Mouse (Mus musculus): ENCODE measurements around the gene Prorsd1. TPM values are rescaled to one million over a fixed set of nuclear protein-coding genes. Genes with fewer than 3 reads are reported as not detected.

Gene Prorsd1
- total and polyA plus RNA-seq, 2 experiments = 4.1 to 15.8 TPM

GRCm38 (mm10) chr11:29509421-29509820, 5.4 kb downstream of the Prorsd1 start:
- Histone ChIP-seq H3K27me3 (ENCODE audit: control insufficient read depth, insufficient read depth, low read length) (no peaks in the 10 kb centered on the region), H3K79me2 (ENCODE audit: control insufficient read depth, insufficient read depth, low read length) (no peaks in the 10 kb centered on the region; the same call in 1 of the 2 replicates), H3K4me1 (ENCODE audit: control insufficient read depth, insufficient read depth, low read length) (peaks cover 1% of the 10 kb centered on the region; the same call in 1 of the 2 replicates), H3K9ac (ENCODE audit: low read depth, low read length) (no peak overlapping the region), H3K4me3 (ENCODE audit: insufficient read depth, low read depth, low read length) (no peak overlapping the region), H3K27ac (replicated peaks; ENCODE audit: insufficient read depth, low read depth, low read length) (no peak overlapping the region), H3K36me3 (ENCODE audit: control insufficient read depth, insufficient read depth, low read length) (peaks cover 9% of the 10 kb centered on the region)
- no peak for DNase-seq (ENCODE audit: extremely low read depth, low read depth, low spot score)
- TF ChIP-seq CTCF (IDR thresholded peaks at IDR 0.05; ENCODE audit: low read depth, low read length) (no peak), POLR2A (IDR thresholded peaks at IDR 0.05; ENCODE audit: extremely low read depth, insufficient read depth, low read length) (no peak)
- WGBS = 98% methylated on average over 1 of the region's 1 CpGs

- WGBS = 89% methylated on average over 2 of the region's 2 CpGs
- Histone ChIP-seq H3K27ac (replicated peaks; ENCODE audit: insufficient read depth, low read depth, low read length) (no peak overlapping the region), H3K36me3 (ENCODE audit: control insufficient read depth, insufficient read depth, low read length) (no peaks in the 10 kb centered on the region), H3K4me1 (ENCODE audit: control insufficient read depth, insufficient read depth, low read length) (no peaks in the 10 kb centered on the region), H3K9ac (ENCODE audit: low read depth, low read length) (no peak overlapping the region), H3K79me2 (ENCODE audit: control insufficient read depth, insufficient read depth, low read length) (no peaks in the 10 kb centered on the region), H3K4me3 (ENCODE audit: insufficient read depth, low read depth, low read length) (no peak overlapping the region), H3K27me3 (ENCODE audit: control insufficient read depth, insufficient read depth, low read length) (no peaks in the 10 kb centered on the region)
- no peak for DNase-seq (ENCODE audit: extremely low read depth, low read depth, low spot score)
- no peak for TF ChIP-seq POLR2A (IDR thresholded peaks at IDR 0.05; ENCODE audit: extremely low read depth, insufficient read depth, low read length)
- TF ChIP-seq CTCF (IDR thresholded peaks at IDR 0.05; ENCODE audit: low read depth, low read length) = no peak
Observed at GRCm38 (mm10) chr11:29504899-29505625, 9.8 kb downstream of the Prorsd1 start.

- no peak for DNase-seq (ENCODE audit: extremely low read depth, low read depth, low spot score)
- Histone ChIP-seq H3K4me1 (ENCODE audit: control insufficient read depth, insufficient read depth, low read length) (no peaks in the 10 kb centered on the region), H3K79me2 (ENCODE audit: control insufficient read depth, insufficient read depth, low read length) (no peaks in the 10 kb centered on the region), H3K27ac (replicated peaks; ENCODE audit: insufficient read depth, low read depth, low read length) (no peak overlapping the region), H3K27me3 (ENCODE audit: control insufficient read depth, insufficient read depth, low read length) (no peaks in the 10 kb centered on the region), H3K36me3 (ENCODE audit: control insufficient read depth, insufficient read depth, low read length) (no peaks in the 10 kb centered on the region), H3K4me3 (ENCODE audit: insufficient read depth, low read depth, low read length) (no peak overlapping the region), H3K9ac (ENCODE audit: low read depth, low read length) (no peak overlapping the region)
- no peak for TF ChIP-seq POLR2A (IDR thresholded peaks at IDR 0.05; ENCODE audit: extremely low read depth, insufficient read depth, low read length)
- TF ChIP-seq CTCF (IDR thresholded peaks at IDR 0.05; ENCODE audit: low read depth, low read length) = no peak
- WGBS = 90% methylated on average over 10 of the region's 10 CpGs
Observed at GRCm38 (mm10) chr11:29503948-29504893, 10.6 kb downstream of the Prorsd1 start.

GRCm38 (mm10) chr11:29496962-29497361, 17.9 kb downstream of the Prorsd1 start:
- no peaks in the 10 kb centered on the region for H3K4me1 ChIP-seq (ENCODE audit: control insufficient read depth, insufficient read depth, low read length)
- DNase-seq (ENCODE audit: extremely low read depth, low read depth, low spot score) = peak; percentile 19
- H3K36me3 ChIP-seq (ENCODE audit: control insufficient read depth, insufficient read depth, low read length) = no peaks in the 10 kb centered on the region
- no peak overlapping the region for H3K9ac ChIP-seq (ENCODE audit: low read depth, low read length)
- no peaks in the 10 kb centered on the region for H3K79me2 ChIP-seq (ENCODE audit: control insufficient read depth, insufficient read depth, low read length)
- 82% methylated on average over 3 of the region's 3 CpGs for WGBS
- no peaks in the 10 kb centered on the region for H3K27me3 ChIP-seq (ENCODE audit: control insufficient read depth, insufficient read depth, low read length)
- TF ChIP-seq POLR2A (IDR thresholded peaks at IDR 0.05; ENCODE audit: extremely low read depth, insufficient read depth, low read length) = no peak
- no peak for TF ChIP-seq CTCF (IDR thresholded peaks at IDR 0.05; ENCODE audit: low read depth, low read length)
- no peak overlapping the region for H3K4me3 ChIP-seq (ENCODE audit: insufficient read depth, low read depth, low read length)
- no peak overlapping the region for H3K27ac ChIP-seq (replicated peaks; ENCODE audit: insufficient read depth, low read depth, low read length)

- Histone ChIP-seq H3K36me3 (ENCODE audit: control insufficient read depth, insufficient read depth, low read length) (no peaks in the 10 kb centered on the region), H3K79me2 (ENCODE audit: control insufficient read depth, insufficient read depth, low read length) (no peaks in the 10 kb centered on the region), H3K27me3 (ENCODE audit: control insufficient read depth, insufficient read depth, low read length) (no peaks in the 10 kb centered on the region), H3K9ac (ENCODE audit: low read depth, low read length) (no peak overlapping the region), H3K4me1 (ENCODE audit: control insufficient read depth, insufficient read depth, low read length) (no peaks in the 10 kb centered on the region), H3K4me3 (ENCODE audit: insufficient read depth, low read depth, low read length) (no peak overlapping the region), H3K27ac (replicated peaks; ENCODE audit: insufficient read depth, low read depth, low read length) (no peak overlapping the region)
- 96% methylated on average over 1 of the region's 1 CpGs for WGBS
- no peak for TF ChIP-seq CTCF (IDR thresholded peaks at IDR 0.05; ENCODE audit: low read depth, low read length)
- no peak for TF ChIP-seq POLR2A (IDR thresholded peaks at IDR 0.05; ENCODE audit: extremely low read depth, insufficient read depth, low read length)
- DNase-seq (ENCODE audit: extremely low read depth, low read depth, low spot score) = no peak
Observed at GRCm38 (mm10) chr11:29493135-29493534, 21.7 kb downstream of the Prorsd1 start.
